Mouse (Mus musculus) lung, postnatal 0 days (tissue): ENCODE measurements around the gene Car5a.

ENCODE experiments used
- CTCF ChIP-seq: IDR thresholded peaks from 2 replicates; pipeline ENCODE4 v1.5.1; 2016; ENCODE audit warnings: antibody characterized with exemption, mild to moderate bottlenecking
- EP300 ChIP-seq: IDR thresholded peaks from 2 replicates; pipeline ENCODE4 v1.6.1; 2016; ENCODE audit warnings: antibody characterized with exemption, mild to moderate bottlenecking, control low read depth

GRCm38 (mm10) chr8:121922101-121922500 is 22.6 kb downstream of the Car5a start:
- TF ChIP-seq CTCF (no peak), EP300 (no peak)
